Mouse (Mus musculus): ENCODE data around the gene Gucd1.

DNA sequence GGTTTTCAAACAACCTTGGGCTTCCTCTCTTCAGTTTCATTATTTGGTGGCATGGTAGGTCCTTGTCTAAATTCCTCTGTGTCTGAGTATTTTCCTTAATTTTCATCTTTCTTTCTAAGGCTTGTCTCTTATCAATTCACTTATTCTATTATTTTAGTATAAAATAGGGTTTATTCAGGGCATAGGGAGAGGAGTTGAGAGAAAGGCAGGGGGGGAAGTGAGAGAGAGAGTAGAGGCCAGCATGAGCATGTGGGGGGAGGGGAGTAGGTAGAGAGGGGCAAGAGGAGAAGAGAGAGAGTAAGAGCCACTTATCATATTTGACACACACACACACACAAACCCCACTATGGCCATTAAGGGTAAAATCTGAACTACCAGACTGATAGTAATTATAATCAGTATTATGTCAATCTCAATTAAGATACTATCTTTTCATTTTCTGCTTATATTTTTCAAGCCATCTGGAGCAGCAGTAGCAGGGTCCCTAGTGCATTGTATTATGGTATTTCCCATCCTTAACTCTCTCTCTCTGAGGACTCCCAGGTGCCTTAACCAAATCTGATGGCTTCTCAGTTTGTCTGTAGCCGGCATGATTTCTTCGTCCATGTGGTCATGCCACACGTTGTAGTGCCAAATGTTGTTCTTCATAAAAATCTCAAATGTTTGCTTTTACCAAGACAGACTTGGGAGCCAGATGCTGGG is 26.4 kb downstream of the Gucd1 start:
- TF ChIP-seq EP300 (IDR thresholded peaks at IDR 0.05; ENCODE audit: low read depth), result no peak
- no peak for TF ChIP-seq CTCF (IDR thresholded peaks at IDR 0.05; ENCODE audit: low read depth)

Measured in heart, postnatal 0 days (tissue).